Mouse (Mus musculus): ENCODE measurements around the gene Supv3l1.

The Supv3l1 gene

GRCm38 (mm10) chr10:62413606-62413982 is 35.9 kb downstream of the Supv3l1 start:
- peak; percentile 90 for DNase-seq (ENCODE audit: low spot score)

DNA sequence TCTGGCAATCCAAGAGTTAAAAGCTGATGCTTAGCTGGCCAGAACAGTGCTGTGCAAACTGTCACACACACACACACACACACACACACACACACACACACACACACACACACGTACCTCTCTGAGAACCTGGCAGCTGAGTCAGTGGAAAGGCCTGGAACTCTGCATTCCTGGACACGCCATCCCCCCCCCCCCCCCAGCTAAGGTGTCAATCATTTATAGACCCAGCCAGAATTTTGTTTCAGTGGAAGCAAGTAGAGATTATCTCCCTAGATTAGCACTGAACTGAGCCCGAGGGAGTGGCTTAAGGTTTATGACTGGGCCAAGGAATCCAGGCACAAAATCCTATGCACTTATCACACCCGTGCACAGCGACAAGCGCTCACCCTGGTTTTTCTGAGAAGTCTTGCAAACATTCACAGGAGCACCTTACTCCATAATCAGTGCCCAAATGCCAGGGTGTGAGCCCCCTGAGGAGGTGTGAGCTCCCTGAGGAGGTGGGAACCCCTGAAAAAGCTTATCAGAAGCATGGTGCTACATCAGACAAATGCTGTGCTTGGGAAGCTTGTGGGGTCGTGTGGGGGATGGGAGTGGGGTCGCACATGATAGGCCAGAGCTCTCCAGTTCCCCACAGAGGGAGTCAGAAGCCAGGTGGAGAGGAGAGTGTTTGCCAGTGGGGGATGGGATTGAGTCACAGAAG is 36.5 kb downstream of the Supv3l1 start:
- DNase-seq (ENCODE audit: low spot score) = peak; percentile 88

DNA sequence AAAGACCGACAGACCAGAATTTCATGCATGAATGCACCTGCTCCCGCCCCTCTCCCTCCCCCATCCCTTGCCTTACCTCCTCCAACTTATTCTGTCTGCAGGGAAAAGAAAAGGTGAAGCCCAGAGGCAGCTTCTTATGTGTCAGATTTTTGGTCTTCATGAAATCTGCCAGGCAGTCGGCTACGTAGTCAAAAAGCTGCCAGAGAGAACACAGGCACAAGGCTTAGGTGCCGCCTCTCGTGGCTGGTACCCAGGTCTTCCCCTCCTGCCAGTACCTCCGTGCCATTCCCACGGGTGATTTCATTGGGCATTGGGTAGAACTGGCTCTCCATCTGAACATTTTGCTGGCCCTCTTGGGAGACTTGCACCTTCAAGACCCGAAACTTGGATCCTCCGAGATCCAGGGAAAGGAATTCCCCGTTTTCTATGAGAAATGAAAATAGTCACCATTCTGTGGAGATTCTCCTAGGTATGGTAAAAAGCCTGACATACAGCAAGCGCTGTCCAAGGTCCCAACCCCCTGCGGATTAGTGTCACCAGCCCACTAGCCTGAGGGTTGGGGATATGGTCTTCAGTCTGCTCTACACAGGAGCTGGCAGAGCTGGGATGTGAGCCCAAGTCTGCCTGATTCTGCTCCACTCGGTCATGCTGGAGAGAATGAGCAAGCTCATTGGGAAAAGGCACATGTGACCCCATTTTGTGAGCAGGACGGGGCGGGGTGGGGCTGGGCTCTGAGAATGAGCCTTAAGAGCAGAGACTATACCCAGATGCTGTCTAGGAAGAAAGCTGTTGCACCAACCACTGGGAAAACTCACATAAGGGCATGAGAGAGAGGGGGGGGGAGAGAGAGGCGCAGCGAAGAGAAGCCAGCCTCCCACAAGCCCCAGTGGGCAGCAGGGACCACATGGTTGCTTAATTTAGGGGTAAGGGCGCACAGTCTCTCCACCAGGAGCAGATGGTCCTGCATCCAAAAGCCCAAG is 37.8 kb downstream of the Supv3l1 start:
- DNase-seq (ENCODE audit: low spot score) = no peak

DNA sequence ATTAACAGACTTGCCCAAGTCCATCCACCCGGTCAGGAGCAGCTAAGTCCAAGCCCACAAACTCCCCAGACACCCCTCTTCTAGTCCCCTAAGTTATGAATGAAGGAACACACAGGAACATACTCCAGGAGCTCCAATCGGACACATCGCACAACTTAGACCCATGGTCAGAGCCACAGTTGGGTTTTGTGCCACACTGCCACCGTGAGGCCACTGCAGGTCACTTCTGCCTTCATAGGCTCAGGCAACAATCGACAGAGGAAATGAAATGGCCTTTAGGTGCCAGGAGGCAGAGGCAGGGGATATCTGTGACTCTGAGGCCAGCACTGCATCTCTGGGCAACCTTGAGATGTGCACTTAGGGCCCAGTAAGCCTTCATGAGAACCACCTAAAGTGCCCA is 38.6 kb downstream of the Supv3l1 start:
- DNase-seq (ENCODE audit: low spot score) = no peak

DNA sequence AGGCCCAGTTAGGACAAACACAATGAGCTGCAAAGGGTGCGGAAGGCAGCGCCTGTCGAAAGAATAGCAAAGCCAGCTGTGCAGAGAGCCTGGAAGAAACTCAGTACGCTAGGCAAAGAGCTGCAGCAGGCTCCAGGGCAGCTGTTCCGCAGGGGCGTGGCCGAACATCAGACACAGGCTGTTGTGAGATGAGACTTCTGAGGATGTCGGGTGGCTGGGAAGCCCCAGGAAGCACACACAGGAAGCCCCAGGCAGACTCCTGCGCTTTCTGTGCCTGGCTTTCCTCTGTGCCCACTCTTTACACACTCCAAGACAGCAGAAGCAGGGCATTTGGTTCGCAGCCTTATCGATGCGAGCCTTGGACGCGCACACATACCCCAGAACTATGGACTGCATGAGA is 44.6 kb downstream of the Supv3l1 start:
- DNase-seq (ENCODE audit: low spot score) = no peak

GRCm38 (mm10) chr10:62401641-62402111 is 47.9 kb downstream of the Supv3l1 start:
- no peak for DNase-seq (ENCODE audit: low spot score)

- DNase-seq (ENCODE audit: low spot score) = no peak
Observed at GRCm38 (mm10) chr10:62383011-62383410, 66.5 kb downstream of the Supv3l1 start.

DNA sequence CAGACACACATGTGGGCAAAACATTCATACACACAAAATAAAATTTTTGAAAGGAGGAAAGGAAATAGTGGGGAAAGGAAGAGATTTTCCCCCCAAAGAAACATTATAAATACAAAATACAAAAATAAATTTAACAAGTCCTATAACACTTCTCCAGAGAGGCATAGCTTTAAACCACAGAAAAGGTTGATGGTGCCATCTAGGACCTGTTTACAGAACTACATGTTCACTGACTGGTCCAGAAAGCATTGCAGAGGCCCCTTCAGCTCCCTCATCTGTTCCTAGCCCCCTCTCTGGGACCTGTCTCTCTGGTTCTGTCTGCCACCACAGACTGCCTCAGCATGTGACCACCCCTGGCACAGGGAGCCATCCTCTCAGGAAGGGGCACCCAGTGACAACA is 68.6 kb downstream of the Supv3l1 start:
- DNase-seq (ENCODE audit: low spot score) = no peak

GRCm38 (mm10) chr10:62379808-62380207 is 69.7 kb downstream of the Supv3l1 start, which contains the start of gene Hk1:
TSS of gene Hk1 (minus strand) at chr10:62379908.
- no peak for DNase-seq (ENCODE audit: low spot score)

All from yolk sac, embryonic 10.5 days (tissue).